Mouse (Mus musculus): ENCODE measurements at regions not wholly inside any gene's neighbourhood (a gene's known extent, or its start where the extent isn't known, plus 50 kb on each side); places are given as distances from the start of the nearest gene placed in this dataset.

GRCm38 (mm10) chr14:123081016-123081714 is 97.3 kb upstream of the Tmtc4 start:
- no peak for DNase-seq (ENCODE audit: low spot score in 2 of 2)

- no peak for DNase-seq (ENCODE audit: low spot score in 2 of 2)
Observed at GRCm38 (mm10) chr14:123079733-123080132, 95.9 kb upstream of the Tmtc4 start.

- no peak for DNase-seq (ENCODE audit: low spot score in 2 of 2)
Observed at GRCm38 (mm10) chr14:123078804-123079203, 95.0 kb upstream of the Tmtc4 start.

- DNase-seq (ENCODE audit: low spot score in 2 of 2), result no peak
Observed at GRCm38 (mm10) chr14:123066344-123066743, 82.5 kb upstream of the Tmtc4 start.

GRCm38 (mm10) chr14:123065566-123065965 is 81.7 kb upstream of the Tmtc4 start:
- no peak for DNase-seq (ENCODE audit: low spot score in 2 of 2)

- DNase-seq (ENCODE audit: low spot score in 2 of 2), result no peak
Observed at GRCm38 (mm10) chr14:123065136-123065535, 81.3 kb upstream of the Tmtc4 start.

- DNase-seq (ENCODE audit: low spot score in 2 of 2), result no peak
Observed at GRCm38 (mm10) chr14:123062908-123063307, 79.1 kb upstream of the Tmtc4 start.

GRCm38 (mm10) chr14:123056976-123057375 is 73.1 kb upstream of the Tmtc4 start:
- no peak for DNase-seq (ENCODE audit: low spot score in 2 of 2)

GRCm38 (mm10) chr14:123048451-123048850 is 64.6 kb upstream of the Tmtc4 start:
- DNase-seq (ENCODE audit: low spot score in 2 of 2), result no peak

GRCm38 (mm10) chr14:123040046-123040445 is 56.2 kb upstream of the Tmtc4 start:
- no peak for DNase-seq (ENCODE audit: low spot score in 2 of 2)

GRCm38 (mm10) chr14:123037444-123037843 is 53.6 kb upstream of the Tmtc4 start:
- no peak for DNase-seq (ENCODE audit: low spot score in 2 of 2)
